Mouse (Mus musculus) heart, postnatal 10 days (tissue): ENCODE measurements around the gene Tbc1d5. TPM values are rescaled to one million over a fixed set of nuclear protein-coding genes. Genes with fewer than 3 reads are reported as not detected.
A peak's percentile ranks its signal among the peaks of the same experiment; 100 is the strongest.

Experiments used
- DNase-seq, 2 experiments: peaks; one replicate each; pipeline ENCODE4 v3.0.0; 2021
- intact Hi-C: fragments of 180-260 bp; cut with DNase I; formaldehyde crosslinking; loops from one replicate; pipeline ENCODE4 v1.15.1; 2025
- total RNA-seq, 2 experiments: library from RNA; stranded (reverse); gene quantifications; 2 replicates each; pipeline ENCODE4 v1.2.3; 2021

Gene Tbc1d5
- total RNA-seq, 2 experiments from 2014 or later = 16.9 to 17.7 TPM

GRCm38 (mm10) chr17:51111194-51111593 is 68.0 kb downstream of the Tbc1d5 start:
- peak; percentile 31 to 43 for DNase-seq
- intact Hi-C loops = loop anchor here (5.0 to 10.0 kb wide), 2 partner anchors 176 to 294 kb away; no protein-coding TSS in a partner anchor

GRCm38 (mm10) chr17:51104294-51104693 is 74.9 kb downstream of the Tbc1d5 start:
- no peak for DNase-seq
- intact Hi-C loops = no loop called here

- DNase-seq = no peak
- intact Hi-C loops = no loop called here
These were observed 135.3 kb downstream of the Tbc1d5 start for GRCm38 (mm10) chr17:51043869-51044268.

GRCm38 (mm10) chr17:51040861-51041260 is 138.3 kb downstream of the Tbc1d5 start:
- DNase-seq = no peak
- intact Hi-C loops = no loop called here

- intact Hi-C loops = no loop called here
- DNase-seq = no peak
These were observed 155.9 kb downstream of the Tbc1d5 start for GRCm38 (mm10) chr17:51023227-51023626.

- DNase-seq = no peak
- intact Hi-C loops = no loop called here
These were observed 162.8 kb downstream of the Tbc1d5 start for GRCm38 (mm10) chr17:51016384-51016783.

GRCm38 (mm10) chr17:51013908-51014307 is 165.2 kb downstream of the Tbc1d5 start:
- intact Hi-C loops = no loop called here
- no peak for DNase-seq

GRCm38 (mm10) chr17:51003179-51003578 is 176.0 kb downstream of the Tbc1d5 start:
- intact Hi-C loops = no loop called here
- DNase-seq = no peak

GRCm38 (mm10) chr17:50998216-50998615 is 180.9 kb downstream of the Tbc1d5 start:
- intact Hi-C loops = no loop called here
- DNase-seq = no peak

- peak; percentile 32 to 39 for DNase-seq
- intact Hi-C loops = loop anchor here (5.0 kb wide), 1 partner anchor 294 kb away; no protein-coding TSS in a partner anchor
These were observed 185.7 kb downstream of the Tbc1d5 start for GRCm38 (mm10) chr17:50993294-50993993.

GRCm38 (mm10) chr17:50990770-50991405 is 188.3 kb downstream of the Tbc1d5 start:
- no peak for DNase-seq
- intact Hi-C loops = loop anchor here (5.0 kb wide), 1 partner anchor 296 kb away; no protein-coding TSS in a partner anchor

- intact Hi-C loops = loop anchor here (5.0 kb wide), 1 partner anchor 789 kb away; no protein-coding TSS in a partner anchor
- no peak for DNase-seq
These were observed 191.2 kb downstream of the Tbc1d5 start for GRCm38 (mm10) chr17:50987935-50988334.

- DNase-seq = no peak
- intact Hi-C loops = no loop called here
These were observed 197.2 kb downstream of the Tbc1d5 start for GRCm38 (mm10) chr17:50981933-50982332.

GRCm38 (mm10) chr17:50972142-50972541 is 207.0 kb downstream of the Tbc1d5 start:
- intact Hi-C loops = loop anchor here (2.0 to 5.0 kb wide), 2 partner anchors 157 to 680 kb away; partner anchors contain the start of gene Dazl
- DNase-seq = peak in 1 of 2 experiments; percentile 10

- DNase-seq = no peak
- intact Hi-C loops = no loop called here
These were observed 213.0 kb downstream of the Tbc1d5 start for GRCm38 (mm10) chr17:50966147-50966546.

- intact Hi-C loops = no loop called here
- DNase-seq = no peak
These were observed 224.8 kb downstream of the Tbc1d5 start for GRCm38 (mm10) chr17:50954313-50954712.

- intact Hi-C loops = no loop called here
These were observed 256.8 kb downstream of the Tbc1d5 start for GRCm38 (mm10) chr17:50922308-50922707.

GRCm38 (mm10) chr17:50915216-50915615 is 263.9 kb downstream of the Tbc1d5 start:
- no peak for DNase-seq
- intact Hi-C loops = no loop called here

More at GRCm38 (mm10) chr17:50922308-50922707, 256.8 kb downstream of the Tbc1d5 start:
- DNase-seq = no peak

- intact Hi-C loops = no loop called here
- no peak for DNase-seq
These were observed 270.4 kb downstream of the Tbc1d5 start for GRCm38 (mm10) chr17:50908568-50909335.

GRCm38 (mm10) chr17:50908160-50908559 is 271.0 kb downstream of the Tbc1d5 start:
- intact Hi-C loops = no loop called here
- DNase-seq = no peak

- intact Hi-C loops = no loop called here
- DNase-seq = no peak
These were observed 272.5 kb downstream of the Tbc1d5 start for GRCm38 (mm10) chr17:50906630-50907029.
